Mouse (Mus musculus) kidney, adult 11 months (tissue): ENCODE data around the gene Gpr171.
"Not testable (repeated sequence)": the region's sequence is repeated elsewhere in the genome, so short reads cannot be mapped to it uniquely, and the experiment has no call there.

ENCODE experiments used
- DNase-seq: peaks from one replicate; pipeline ENCODE4 v3.0.0; 2022

Gene Gpr171

DNA sequence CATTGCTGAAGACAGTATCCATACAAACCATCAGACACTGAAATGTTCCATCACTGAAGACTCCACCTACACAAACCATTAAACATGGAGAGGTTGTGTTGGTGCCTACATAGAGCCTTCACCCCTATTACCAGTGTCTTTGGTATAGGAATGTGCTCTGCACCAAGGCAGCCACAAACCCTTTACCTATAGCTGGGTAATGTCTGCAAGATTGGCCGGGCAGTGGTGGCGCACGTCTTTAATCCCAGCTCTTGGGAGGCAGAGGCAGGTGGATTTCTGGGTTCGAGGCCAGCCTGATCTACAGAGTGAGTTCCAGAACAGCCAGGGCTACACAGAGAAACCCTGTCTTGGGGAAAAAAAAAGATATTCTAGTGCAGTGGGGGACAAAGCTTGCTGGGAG, 11.7 kb upstream of the Gpr171 start:
- DNase-seq, result not testable (repeated sequence)

DNA sequence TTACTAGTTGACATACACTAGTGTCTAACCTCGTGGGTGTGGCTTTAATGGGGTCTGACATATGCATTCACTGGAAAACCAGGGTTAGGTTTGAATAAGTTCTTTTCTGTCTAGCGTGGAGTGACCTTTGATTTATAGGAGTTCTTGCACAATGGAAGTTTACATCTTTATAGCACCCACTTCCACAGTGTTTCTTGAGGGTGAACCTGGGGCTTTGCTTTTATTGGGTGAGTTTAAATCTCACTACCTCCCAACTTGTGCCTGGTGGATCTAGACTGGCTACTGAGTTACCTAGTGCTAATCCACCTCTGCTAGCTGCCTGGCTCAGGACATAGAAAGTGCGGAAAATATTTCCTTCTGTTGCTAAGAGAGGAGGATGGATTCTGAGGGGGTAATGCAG, 10.3 kb upstream of the Gpr171 start:
- DNase-seq, result no peak

DNA sequence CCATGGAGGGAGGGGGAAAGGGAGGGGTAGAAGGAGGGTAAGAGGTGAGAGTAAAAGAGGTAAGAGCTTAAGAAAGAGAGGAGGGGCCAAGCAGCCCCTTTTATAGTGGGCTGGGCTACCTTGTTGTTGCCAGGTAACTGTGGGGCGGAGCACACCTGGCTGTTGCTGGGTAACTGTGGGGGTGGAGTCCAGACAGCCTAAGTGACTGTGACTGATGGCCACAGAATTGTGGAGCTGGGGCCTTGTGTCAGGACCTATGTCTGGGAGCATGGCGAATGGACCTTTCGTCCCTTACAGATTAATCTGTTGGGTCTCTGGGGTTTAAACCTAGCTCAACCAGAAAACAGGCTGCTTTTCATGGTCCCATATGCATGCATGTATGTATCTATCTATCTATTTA, 8.2 kb upstream of the Gpr171 start:
- DNase-seq, result not testable (repeated sequence)

DNA sequence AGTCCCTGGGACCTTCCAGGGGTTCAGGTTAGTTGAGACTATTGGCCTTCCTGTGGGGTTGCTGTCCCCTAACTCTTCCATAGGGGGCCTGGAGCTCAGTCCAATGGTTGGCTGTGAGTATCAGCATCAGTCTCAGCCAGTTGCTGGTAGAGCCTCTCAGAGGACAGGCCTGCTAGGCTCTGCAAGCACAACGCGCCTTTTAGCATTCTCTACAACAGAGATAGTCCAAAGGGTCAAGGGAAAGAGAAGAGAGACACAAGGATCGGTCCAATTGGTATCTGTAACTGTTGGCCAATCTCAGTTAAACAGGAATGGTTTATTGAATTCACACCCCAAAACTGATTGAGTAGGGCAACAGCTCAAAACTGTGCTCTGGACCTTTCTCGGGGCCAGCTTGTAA, 5.8 kb upstream of the Gpr171 start:
- no peak for DNase-seq

DNA sequence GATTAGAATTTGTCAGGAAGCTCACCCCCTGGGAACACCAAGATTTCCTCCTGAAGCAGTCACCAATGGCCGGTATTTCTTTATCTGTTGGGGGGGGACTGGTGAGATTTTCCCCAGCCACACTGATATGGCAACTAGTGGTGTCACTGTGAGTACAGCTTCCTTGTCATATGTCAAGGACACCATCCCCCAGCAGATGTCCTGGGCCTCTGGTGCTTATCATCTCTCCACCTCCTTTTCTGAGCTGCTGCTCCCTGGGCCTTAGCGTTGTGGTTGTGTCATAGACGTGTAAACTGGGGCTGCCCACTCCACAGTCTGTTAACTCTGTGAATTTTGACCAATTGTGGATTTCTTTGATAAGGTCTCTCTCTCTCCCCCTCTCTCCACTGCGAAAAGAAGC, 2.8 kb upstream of the Gpr171 start:
- no peak for DNase-seq

DNA sequence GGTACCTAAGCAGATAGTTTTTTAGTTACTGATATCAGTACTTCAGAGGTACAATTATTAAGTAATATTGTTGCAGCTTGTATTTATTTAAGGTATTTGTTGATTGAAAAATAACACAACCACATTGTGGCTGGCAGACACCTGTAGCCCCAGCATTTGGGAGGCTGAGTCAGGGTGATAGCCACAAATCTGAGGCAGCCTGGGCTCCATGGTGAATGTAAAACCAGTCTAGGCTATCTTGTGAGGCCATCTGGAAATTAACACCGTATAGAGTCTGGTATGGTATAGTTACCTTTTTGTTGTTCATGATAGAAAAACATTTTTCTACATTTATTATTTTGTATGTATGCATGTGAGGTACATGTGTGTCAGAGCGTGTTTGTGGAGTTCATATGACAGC, 525 bp upstream of the Gpr171 start:
- DNase-seq, result no peak

DNA sequence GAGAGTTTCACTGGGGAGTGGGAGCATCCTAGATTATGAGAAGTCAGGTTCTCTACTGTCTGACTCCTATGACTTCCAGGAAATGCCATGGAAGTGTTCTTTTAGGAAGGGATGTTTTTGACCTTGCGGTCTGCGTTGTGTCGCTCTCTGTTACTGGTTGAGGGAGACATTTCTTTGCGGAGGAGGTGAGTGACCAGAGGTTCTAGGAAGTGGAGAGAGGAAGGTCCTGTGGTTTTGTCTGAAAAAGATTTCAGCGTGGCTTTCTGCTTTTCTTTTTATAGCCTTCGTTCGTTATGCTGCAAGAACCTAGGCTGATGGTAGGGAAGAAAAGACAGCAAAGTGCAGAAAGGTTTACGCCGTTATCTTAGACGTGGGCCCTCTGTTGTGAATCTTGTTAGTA, 3.1 kb downstream of the Gpr171 start:
- no peak for DNase-seq

DNA sequence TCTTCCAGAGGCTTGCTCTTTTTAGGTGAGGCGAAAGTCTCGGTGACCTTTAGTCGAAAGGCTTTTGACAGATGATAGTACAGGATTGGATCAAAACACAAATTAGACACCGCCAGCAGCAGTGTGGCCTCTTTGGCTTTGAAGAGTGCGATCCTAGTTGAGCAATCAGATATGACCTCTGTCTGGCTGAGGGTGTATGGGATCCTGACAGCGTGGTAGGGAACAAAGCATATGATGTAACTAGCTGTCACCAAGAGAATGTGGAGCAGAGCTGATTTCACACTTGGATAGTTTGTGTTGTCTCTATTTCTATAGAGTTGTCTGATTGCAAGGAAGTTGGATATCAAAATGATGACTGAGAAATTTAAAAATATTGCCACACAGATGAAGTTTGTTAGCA, 4.2 kb downstream of the Gpr171 start:
- DNase-seq, result no peak

DNA sequence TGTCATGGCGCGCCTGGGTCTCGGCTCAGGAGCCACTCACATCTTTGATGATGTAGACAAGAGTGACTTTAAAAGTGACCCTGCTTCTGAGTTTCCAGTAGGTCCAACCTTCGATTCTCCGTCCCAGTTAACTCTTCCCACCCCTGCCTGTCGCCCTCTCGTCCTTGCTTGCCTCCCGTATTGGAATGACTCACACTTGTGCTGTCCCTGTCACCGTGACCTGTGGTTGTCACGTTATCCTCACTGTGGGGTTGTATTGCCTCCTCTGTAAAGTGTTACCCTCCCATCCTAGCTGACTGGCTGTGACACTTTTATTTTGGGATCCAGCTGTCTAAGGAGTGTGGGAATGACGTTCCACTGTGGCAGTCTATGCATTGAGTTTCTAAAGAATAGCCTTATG, 8.9 kb downstream of the Gpr171 start:
- no peak for DNase-seq

DNA sequence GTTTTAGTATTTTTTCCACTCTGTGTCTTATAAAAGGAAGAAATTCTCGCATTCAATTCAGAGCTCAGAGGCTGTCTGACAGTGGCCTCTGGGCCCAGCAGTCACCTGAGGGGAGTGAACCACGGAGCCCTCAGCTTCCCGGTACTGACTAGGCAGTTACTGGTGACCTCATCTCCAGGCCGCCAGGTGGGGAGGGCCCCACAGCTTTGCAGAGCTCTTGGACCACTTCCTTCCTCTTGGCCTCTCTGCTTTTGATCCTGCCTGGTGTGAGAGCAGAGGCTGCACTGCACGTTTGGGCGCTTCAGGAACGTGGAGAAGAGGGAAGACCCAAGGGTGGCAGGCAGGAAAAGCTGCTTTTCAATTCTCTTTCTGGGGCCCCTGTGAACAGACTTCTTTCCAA, 20.7 kb downstream of the Gpr171 start:
- no peak for DNase-seq

DNA sequence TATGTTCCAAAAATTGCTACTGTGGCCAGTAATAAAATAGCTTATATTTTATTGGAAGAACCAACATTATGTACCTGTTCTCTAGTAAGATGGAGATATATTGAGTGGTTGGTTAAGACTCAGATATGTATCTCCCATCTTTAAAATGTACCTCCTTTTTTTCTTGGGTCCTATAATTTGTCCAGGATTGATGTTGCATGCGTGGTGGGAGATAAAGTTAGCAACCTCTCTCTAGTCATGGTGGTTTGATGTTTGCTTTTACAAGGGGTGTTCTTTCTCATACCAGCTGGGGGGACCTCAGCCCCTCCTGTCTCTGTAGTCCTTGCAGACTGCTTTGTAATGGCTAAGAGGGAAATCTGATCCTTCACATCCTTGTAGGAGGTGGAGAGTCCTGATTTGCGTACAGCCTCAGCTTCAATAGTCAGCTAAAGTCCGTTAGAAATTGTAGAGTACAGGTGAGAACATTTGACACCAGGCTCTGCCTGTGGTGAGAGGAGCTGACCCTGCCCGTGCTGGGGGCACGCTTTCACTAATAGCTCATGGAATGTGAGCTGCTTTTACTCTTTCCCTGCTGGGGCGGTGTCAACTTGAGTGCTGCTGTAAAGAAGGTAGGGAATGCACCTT, 21.2 kb downstream of the Gpr171 start:
- DNase-seq, result no peak

DNA sequence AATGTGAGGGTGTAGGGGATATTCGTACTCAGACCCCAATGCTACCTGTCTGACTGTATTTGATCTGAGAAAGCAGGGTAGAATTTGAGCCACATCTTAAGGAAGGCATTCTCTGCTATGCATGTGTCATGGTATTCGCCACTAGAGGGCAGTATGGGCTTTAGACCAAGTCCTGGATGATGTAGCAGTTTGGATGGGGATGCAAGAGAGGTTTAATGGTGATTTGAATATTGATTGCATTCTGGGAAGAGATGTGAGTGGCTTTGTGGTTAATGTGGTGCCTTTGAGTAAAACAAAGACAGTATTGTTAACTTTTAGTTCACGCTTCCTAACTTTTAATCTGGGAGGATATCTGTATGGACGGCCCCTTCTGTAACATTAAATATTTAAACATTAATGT, 22.3 kb downstream of the Gpr171 start:
- no peak for DNase-seq

DNA sequence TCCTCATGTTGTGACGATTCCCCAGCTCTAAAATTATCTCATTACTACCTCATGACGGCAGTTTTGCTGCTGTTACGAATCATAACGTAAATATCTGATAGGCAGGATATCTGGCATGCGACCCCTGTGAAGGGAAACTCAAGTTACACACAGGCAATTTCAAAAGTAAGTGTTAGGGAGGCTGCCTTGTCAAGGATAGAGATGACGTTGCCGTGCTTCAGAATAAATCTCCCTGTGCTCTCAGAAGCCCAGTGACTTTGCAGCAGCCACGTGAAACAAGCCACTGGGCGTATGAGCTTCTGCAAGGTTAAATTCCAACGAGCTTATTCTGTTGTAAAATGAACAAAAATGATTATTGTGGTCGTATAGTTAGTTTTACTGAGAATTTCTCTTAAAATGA, 23.0 kb downstream of the Gpr171 start:
- no peak for DNase-seq

DNA sequence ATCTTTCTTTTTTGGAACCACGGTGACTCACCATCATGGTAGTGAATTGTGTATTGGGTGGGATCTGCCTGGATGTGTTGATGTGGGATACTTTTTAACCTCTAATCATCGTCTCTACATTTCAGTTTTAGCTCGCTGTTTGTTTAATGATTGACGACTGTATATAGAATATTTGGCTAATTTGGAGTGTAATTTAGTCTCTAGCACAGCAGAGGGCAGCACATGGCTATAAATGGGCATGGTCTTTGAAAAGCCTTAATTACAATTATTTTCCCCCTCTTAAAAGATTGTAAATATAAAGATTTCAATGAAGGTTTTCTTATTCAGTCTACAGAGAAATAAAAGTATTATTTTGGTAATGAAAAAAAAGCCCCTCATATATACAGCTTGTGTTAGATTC, 24.3 kb downstream of the Gpr171 start:
- DNase-seq, result no peak

DNA sequence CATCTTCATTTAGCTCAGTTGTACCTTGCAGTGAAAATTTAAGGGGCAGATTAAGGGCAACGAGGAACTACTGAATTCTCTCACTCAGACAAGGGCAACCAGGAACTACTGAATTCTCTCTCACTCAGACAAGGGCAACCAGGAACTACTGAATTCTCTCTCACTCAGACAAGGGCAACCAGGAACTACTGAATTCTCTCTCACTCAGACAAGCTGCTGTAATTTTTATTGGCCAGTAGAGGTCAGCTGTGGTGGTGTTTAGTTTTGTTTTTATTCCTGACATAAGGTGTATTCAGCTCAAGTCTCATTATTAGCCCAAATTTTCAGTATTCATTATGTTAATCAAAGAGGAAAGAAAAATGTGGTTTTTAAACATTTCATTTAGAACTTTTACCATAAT, 32.5 kb downstream of the Gpr171 start:
- not testable (repeated sequence) for DNase-seq

DNA sequence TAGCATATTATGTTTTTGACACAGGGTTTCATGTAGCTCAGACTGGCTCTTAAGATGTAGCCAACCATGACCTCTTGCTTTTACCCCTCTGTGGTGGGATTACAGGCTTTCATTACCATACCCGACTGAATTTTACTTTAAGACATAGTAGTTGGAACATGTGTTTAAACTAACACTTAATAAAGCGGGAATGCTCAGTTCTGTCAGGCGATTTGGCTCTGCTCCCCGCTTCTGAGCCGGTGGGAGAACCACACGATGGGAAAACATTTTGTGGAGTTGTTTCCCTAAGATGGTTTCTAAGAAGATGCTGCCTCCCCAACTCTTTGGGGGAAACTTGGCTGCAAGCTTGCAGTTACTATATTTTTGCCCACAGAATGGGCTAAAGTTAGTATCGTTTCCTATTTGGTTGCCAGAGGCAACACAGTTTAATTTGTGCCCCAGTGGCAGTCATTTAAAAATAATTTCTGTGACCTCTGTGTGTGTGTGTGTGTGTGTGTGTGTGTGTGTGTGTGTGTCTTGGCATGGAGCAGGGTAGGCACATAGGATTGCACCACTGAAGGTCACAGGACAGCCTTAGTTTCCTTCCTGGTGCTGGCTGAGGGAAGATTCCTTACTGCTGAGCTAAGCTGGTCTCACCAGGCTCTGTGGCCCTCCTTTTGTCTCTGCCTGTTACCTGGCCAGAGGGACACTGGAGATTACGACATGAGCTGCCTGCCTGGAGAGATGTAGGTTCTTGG, 34.9 kb downstream of the Gpr171 start:
- no peak for DNase-seq

DNA sequence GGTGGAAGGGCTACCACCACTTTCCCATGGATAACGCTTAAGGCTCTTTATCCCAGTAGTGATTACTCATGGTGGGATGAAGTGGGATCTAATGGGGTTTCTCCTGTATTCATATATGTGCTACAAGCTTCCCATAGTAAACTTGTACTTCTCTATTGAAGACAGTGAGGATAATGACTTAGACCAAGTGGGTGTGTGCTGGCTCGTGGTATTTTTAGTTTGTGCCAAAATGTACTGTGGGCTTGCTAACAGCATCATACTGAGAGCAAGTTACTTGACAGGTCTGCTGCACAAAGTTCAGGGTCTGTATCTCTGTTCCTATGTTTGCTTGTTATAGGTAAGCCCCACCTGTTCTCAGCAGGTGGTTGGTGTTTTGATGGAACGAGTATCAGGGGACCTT, 35.7 kb downstream of the Gpr171 start:
- DNase-seq, result no peak

DNA sequence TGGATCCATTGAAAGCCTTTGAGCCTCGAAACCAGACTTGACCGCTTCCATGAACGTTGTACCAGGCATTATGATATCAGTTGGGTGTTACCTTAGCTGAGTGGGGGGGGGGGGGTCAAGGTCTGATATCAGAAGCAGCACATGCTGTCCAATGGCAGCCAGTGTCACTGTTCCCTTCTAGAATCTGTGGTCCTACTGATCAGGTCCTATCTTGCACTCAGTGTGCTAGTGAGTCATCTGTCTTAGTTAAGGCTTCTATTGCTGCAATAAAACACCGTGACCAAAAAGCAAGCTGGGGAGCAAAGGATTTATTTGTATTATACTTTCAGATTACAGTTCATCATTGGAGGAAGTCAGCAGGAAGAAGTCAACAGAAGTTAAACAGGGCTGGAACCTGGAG, 38.2 kb downstream of the Gpr171 start:
- no peak for DNase-seq

DNA sequence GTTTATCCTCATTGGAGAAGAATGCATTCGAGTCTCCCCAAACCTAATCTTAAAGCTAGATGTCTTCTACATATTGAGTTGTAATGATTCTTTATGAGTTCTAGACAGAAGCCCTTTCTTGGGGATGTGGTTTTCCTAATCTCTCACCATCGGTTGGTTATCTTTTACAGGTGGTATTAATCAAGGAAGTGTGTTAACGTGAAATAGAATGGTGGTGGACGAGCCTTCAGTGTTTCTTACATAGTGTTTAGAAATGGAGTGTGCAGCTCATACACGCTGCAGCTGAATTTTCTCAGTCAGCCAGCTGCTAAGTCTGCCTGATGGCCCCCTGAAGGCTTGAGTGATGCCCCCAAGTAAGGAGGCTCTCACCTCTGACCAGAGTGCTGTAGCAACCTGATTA, 39.5 kb downstream of the Gpr171 start:
- DNase-seq, result no peak

DNA sequence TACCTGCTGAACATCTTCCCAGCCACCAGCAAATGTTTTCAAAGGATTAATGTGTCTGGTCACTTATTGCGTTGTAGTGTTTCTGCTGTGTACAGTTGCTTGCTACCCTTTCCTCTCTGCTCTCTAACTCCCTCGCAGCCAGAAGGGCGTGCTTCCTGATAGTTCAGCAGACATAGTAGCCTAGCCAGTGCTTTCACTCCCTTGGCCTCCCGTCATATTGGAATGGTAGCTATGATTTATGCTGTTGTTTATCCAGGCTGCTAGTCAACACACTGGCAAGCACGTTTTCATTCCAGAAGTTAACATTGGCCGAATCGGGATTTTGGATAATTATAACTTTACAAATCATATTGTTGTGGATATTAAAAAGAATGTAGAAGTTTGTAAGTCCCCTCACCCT, 41.5 kb downstream of the Gpr171 start:
- DNase-seq, result no peak

DNA sequence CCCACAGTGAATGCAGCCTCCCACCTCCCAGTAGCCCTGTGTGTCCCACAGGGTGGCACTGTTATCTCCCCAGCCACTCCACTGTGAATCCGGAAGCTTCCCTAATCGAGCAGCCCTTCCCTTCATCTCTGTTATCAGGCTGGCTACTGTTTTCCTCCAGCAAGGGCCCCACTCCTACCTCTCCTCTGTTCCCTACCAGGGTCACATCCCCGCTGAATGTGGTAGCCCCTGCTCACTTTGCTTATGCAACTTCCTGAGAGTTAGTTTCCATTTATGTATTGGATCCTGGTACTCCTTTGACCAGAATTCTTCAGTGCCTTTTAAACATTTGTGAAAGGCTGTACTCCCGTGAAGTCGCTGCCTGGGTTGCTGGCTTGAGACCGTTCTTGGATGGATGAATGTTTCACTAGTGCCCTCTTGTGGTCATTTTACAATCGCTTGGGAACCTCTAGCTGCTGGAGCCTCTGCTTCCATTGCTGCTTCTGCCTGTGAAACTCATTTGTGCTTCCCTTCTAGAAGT, 42.5 kb downstream of the Gpr171 start:
- peak; percentile 24 for DNase-seq

DNA sequence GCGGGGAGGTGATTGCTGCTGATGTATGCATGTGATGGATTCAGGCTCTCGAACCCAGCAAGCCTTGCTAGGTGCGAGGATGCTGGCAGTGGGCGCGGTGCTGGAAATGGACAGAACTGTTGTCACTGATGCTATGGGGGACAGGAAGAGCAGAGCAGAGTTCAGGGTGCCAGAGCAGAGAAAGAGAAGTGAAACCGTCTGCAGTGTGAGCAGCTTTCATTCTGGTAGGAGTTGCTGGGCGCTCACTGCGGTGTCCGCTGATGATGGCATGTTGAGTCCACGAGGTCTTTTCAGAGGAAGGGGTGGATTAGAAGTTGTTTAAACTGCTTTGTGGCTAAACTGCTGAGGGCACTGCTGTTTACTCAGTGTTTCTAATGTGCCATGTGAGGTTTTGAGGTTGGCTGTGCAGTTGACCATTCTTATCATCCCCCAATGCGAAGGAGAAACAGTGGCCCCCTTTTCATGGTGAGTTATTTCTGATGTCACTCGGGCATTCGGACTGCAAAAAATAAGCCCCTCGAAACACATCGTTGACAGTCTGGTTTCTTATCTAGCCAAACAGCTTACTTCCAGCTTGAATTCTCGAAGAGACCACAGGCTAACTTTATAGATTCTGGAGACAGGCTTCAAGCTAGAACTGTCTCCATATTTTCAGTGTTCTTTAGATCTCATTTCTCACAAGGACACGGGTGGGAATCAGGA, 46.6 kb downstream of the Gpr171 start:
- no peak for DNase-seq
